Mouse (Mus musculus) G1E (cell line): ENCODE data around the gene Kcnj4.

Experiments used
- CTCF ChIP-seq: IDR thresholded peaks from 2 replicates; pipeline ENCODE4 v1.5.1; 2012; ENCODE audit warnings: low read depth, low read length, inconsistent platforms, mixed read lengths
- GATA1 ChIP-seq: IDR thresholded peaks from 2 replicates; pipeline ENCODE4 v1.6.1; 2012; ENCODE audit warnings: borderline replicate concordance, low read length, inconsistent platforms, mixed read lengths

DNA sequence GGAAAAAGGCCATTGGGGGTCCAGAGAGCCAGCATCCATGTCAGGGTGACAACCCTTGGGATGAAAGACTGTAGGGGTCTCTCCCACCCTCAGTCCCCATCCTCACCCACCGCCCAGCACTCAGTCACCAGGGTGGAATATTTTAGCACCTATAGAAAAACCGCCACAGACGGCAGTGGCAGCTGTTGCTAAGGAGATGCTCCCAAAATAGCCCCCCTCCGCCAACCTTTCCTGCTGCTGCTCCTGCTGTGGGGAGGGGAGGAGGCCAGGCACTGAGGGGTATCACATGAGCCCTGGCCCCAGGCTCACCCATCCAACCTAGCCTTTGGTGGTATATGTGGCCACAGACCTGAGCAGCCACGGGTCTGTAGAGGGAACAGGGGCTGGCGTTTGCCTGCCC lies 5.0 kb upstream of the Kcnj4 start:
- TF ChIP-seq CTCF (no peak), GATA1 (no peak)
